Mouse (Mus musculus): Measurements from ENCODE around the gene Gm15557.
"Not testable (repeated sequence)": the region's sequence is repeated elsewhere in the genome, so short reads cannot be mapped to it uniquely, and the experiment has no call there.

DNA sequence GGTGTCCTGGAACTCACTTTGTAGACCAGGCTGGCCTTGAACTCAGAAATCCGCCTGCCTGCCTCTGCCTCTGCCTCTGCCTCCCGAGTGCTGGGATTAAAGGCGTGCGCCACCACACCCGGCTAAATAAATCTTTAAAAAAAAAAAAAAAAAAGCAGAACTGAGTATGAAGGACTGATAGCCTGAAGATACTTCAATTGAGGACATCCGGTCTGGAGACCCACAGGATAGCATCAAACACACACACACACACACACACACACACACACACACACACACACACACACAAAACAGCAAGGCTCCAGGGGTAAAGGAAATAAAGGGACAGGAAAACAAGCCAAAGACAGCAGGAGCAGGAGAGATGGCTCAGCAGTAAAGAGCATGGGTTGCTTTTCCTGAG is 15.3 kb upstream of the Gm15557 start:
- not testable (repeated sequence) for TF ChIP-seq CTCF (IDR thresholded peaks at IDR 0.05; ENCODE audit: control insufficient read depth, insufficient read depth, low read length); POLR2A (IDR thresholded peaks at IDR 0.05; ENCODE audit: borderline replicate concordance, control insufficient read depth, low read depth, low read length)
